Mouse (Mus musculus) olfactory bulb, adult 2 months (tissue): ENCODE measurements at regions not wholly inside any gene's neighbourhood (a gene's known extent, or its start where the extent isn't known, plus 50 kb on each side); places are given as distances from the start of the nearest gene placed in this dataset.
"Not testable (repeated sequence)": the region's sequence is repeated elsewhere in the genome, so short reads cannot be mapped to it uniquely, and the experiment has no call there.

ENCODE experiments used
- H3K27ac ChIP-seq: fragments of 200-500 bp; 2 replicates; pipeline ENCODE4 v1.5.1; 2012; ENCODE audit warnings: low read depth, low read length; ENCODE audit not compliant: insufficient read depth
- H3K4me1 ChIP-seq: fragments of 200-500 bp; 2 replicates; pipeline ENCODE4 v1.6.1; 2012; ENCODE audit warnings: low read length; ENCODE audit not compliant: control insufficient read depth, insufficient read depth
- H3K4me3 ChIP-seq: fragments of 200-500 bp; 2 replicates; pipeline ENCODE4 v1.5.1; 2012; ENCODE audit warnings: mild to moderate bottlenecking, low read depth, low read length, moderate library complexity; ENCODE audit not compliant: insufficient read depth
- CTCF ChIP-seq: fragments of 200-500 bp; IDR thresholded peaks from 2 replicates; pipeline ENCODE4 v1.5.1; 2012; ENCODE audit warnings: low read depth, mild to moderate bottlenecking, low read length, moderate library complexity; ENCODE audit not compliant: insufficient read depth
- POLR2A ChIP-seq: fragments of 200-500 bp; IDR thresholded peaks from 2 replicates; pipeline ENCODE4 v1.6.1; 2012; ENCODE audit warnings: mild to moderate bottlenecking, low read depth, low read length, moderate library complexity; ENCODE audit not compliant: insufficient read depth
- WGBS: fragments of 180-500 bp; shearing (Covaris S2); methylation state at CpG from one replicate; pipeline ENCODE4 v1.1.7; 2018; 5-methylcytosine and 5-hydroxymethylcytosine counted together

DNA sequence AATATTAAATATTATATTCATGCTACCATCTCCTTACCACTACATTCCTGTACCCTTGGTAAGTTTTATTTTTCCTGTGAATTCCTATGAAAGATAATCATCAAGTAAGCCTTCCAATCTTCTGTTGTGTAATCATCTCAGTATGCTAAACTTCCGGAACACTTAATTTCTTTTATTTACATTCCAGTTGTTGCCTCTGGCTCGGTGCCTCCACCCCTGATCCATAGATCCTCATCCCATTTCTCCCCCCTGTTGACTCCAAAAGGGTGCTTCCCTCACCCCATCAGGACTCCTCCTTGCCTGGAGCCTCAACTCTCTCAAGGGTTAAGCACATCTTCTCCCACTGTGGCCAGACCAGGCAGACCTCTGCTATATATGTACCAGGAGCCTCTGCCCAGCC lies 379.9 kb upstream of the Cwc22 start:
- WGBS: 84% methylated on average over 2 of the region's 2 CpGs
- no peak for TF ChIP-seq CTCF
- TF ChIP-seq POLR2A: no peak
- no peak overlapping the region for H3K4me3 ChIP-seq
- no peaks in the 10 kb centered on the region for H3K4me1 ChIP-seq
- H3K27ac ChIP-seq: no peak overlapping the region

DNA sequence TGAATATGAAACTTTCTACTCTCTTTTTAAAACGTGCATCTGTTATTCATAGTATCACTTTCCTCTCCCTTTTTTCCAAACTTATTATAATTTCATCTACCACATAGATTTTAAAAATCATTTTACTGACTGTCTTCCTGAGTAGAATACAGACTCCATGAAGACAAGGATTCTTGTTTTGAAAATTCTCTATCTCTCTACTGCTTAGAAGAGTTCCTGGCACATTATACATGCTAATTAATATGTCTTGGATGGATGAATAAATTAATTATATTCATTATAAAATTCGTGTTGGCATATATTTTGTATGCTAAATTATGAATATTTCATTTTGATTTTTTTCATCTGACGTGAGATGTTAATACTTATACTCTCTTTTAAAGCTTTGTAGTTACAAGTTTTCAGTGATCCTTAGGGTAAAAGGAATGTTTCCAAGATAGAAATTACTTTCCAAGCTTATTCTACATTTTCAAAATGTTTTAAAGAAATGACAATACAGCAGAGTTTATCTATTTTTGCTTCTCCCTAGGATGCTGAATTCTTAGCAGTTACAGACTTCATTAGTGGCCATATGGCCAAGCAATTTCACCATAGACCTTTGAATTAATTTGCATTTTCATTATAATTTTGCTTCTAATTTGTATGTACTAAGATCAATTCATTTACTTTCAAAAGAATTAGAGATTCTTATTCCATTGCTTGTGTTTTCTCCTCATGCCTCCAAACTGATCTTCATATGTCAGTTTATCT lies 376.2 kb upstream of the Cwc22 start:
- no peak overlapping the region for H3K4me3 ChIP-seq
- H3K4me1 ChIP-seq: no peaks in the 10 kb centered on the region
- TF ChIP-seq POLR2A (no peak), CTCF (no peak)
- H3K27ac ChIP-seq: no peak overlapping the region
- 57% methylated on average over 3 of the region's 3 CpGs for WGBS

DNA sequence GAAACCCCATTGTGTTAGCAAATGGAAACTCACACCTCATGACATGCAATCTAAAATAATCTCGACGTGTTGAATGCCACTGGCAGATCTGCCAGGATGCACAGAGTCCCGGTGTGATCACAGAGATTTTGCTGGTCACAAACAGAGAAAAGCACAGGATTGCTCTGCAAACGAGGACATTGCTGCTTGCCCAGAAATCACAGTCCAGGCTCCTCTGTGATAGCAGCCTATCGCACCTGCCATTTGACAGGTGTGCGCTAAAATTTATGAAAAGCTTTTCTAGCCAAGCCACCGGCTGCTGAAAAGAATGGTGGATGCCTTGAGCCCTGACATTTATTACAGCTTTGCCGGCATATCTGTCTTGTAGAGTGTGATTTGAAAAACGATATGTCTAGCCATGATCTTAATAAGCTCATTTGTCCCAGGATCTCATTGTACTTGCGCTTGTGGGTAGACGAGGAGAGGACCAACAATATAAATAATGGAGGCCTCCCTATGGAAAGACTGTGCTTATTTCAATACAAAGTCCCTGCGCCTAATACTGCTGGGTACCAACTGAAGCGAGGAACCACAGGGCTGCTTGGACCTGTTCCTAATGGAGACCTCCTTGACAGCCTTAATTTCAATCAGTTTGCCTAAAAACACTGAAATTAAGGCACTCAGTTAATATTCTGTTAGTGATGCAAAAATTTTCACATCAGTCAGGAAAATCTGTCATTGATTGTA lies 365.8 kb upstream of the Cwc22 start:
- H3K27ac ChIP-seq: no peak overlapping the region
- 71% methylated on average over 13 of the region's 13 CpGs for WGBS
- TF ChIP-seq CTCF (no peak), POLR2A (no peak)
- H3K4me1 ChIP-seq: no peaks in the 10 kb centered on the region
- no peak overlapping the region for H3K4me3 ChIP-seq

DNA sequence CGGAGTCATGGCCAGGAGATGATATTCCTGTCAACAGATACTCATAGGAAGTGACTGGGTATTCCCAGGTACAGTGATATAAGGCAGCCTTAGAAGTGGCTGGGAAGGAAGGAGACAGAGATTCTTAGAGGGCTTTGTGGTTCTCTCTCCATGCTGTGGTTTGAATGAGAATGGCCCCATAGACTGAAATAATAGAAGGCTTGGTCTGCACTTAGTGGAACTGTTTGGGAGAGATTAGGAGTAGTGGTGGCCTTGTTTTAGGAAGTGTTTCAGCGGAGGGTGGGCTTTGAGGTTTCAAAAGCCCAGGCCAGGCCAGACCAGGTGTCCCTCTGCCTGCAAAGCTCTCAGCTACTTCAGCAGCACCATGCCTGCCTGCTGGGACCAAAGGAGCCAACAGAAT lies 363.2 kb upstream of the Cwc22 start:
- no peak for TF ChIP-seq CTCF
- TF ChIP-seq POLR2A: no peak

DNA sequence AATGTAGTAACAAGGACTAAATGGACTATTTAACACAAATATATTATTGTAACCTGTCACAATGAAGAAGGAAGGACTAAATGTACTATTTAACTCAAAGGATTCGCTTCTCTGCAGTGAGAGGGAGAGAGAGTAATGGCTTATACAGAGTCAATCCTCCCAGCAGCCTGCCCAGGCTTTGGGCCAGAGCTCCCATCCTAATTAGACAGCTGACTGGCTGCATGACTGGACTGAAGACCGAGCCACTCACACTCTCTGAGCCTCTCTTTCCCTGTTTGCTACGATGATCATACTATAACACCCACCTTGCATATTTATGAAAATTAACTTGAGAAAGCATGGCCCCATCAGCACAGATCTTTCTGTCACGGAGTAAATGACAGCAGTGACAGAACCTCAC lies 360.7 kb upstream of the Cwc22 start:
- H3K27ac ChIP-seq: no peak overlapping the region
- H3K4me3 ChIP-seq: no peak overlapping the region
- 65% methylated on average over 4 of the region's 4 CpGs for whole genome bisulfite sequencing
- H3K4me1 ChIP-seq: no peaks in the 10 kb centered on the region
- TF ChIP-seq CTCF: no peak
- TF ChIP-seq POLR2A: no peak

More for the DNA sequence above, 363.2 kb upstream of the Cwc22 start:
- H3K27ac ChIP-seq: no peak overlapping the region
- WGBS: 85% methylated on average over 2 of the region's 2 CpGs
- H3K4me3 ChIP-seq: no peak overlapping the region
- no peaks in the 10 kb centered on the region for H3K4me1 ChIP-seq

DNA sequence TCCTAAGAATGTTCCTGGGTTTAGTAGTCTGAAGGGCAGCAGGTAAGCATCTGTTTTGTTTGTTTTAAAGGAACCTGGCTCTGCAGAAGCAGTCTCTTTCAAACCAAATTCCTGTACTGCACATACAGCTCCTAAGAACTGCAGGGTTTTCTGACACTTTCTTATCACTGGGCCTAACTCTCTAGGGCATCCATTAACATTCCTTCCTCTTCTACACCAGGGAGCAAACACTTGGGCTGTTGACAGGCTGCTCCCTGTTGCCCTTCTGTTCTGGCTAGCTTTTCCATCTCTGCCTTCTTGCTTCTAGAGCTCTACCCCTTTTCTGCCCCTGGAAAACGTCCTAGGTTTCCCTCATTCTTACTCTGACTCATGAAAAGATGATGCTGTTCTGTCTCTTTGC lies 345.5 kb upstream of the Cwc22 start:
- H3K4me3 ChIP-seq: no peak overlapping the region
- WGBS: 42% methylated on average over 1 of the region's 1 CpGs
- TF ChIP-seq POLR2A: no peak
- TF ChIP-seq CTCF: no peak
- no peaks in the 10 kb centered on the region for H3K4me1 ChIP-seq
- H3K27ac ChIP-seq: no peak overlapping the region

GRCm38 (mm10) chr2:78284806-78285205 lies 338.6 kb upstream of the Cwc22 start:
- Histone ChIP-seq H3K4me1 (peaks cover 6% of the 10 kb centered on the region), H3K4me3 (no peak overlapping the region), H3K27ac (peak overlapping the region; percentile 85)
- TF ChIP-seq POLR2A (no peak), CTCF (no peak)

DNA sequence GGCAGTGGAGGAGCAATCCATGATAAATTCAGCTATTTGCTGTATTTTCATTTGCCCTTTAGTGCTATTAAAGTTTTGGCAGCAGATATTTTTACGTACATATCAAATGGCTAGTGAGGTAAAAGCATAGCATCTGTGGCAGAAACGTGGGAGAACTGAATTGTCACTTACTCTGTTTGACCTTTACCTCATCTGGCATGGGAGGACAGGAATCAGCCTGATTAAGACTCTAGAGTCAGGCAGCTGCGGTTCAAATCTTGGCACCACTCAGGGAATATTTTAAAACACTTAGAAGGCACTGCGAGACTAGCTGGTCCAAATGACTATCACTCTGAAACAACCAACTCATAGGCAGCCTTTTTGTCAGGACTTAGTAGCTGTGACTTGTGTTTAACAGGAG lies 337.4 kb upstream of the Cwc22 start:
- TF ChIP-seq POLR2A (no peak), CTCF (no peak)
- Histone ChIP-seq H3K4me3 (no peak overlapping the region), H3K27ac (peak overlapping the region; percentile 37; the same call in 1 of the 2 replicates), H3K4me1 (peaks cover 6% of the 10 kb centered on the region)
- WGBS: 40% methylated on average over 4 of the region's 4 CpGs

- H3K4me3 ChIP-seq, H3K4me1 ChIP-seq, H3K27ac ChIP-seq: not testable (repeated sequence)
- WGBS: 74% methylated on average over 6 of the region's 6 CpGs
Measured at GRCm38 (mm10) chr2:78281846-78282245, 335.7 kb upstream of the Cwc22 start.
